Mouse (Mus musculus) cerebellum, adult 9-11 months (tissue): ENCODE data around the gene Ctrb1.
"Not testable (repeated sequence)": the region's sequence is repeated elsewhere in the genome, so short reads cannot be mapped to it uniquely, and the experiment has no call there.

Source experiments
- DNase-seq: peaks from one replicate; pipeline ENCODE4 v3.0.0; 2022

Gene Ctrb1

DNA sequence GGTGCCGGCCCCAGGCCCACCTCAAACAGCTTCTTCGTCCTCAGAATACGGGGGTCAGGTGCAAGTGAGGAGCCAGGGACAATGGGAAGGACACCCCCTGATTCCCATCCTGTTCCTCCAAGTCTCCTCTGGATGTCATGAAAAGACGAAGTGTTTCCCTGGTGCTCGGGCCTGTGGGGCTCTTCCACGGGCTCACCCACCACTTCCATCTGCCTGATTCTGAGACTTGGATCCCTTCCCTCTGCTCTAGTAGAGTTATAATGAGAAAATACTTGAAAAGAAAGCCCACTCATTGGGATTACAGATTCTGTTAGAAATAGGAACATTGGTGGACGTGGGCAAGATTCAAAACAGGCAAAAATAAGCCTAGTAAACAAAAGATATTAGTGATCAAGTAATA is 12.0 kb downstream of the Ctrb1 start:
- DNase-seq: no peak

DNA sequence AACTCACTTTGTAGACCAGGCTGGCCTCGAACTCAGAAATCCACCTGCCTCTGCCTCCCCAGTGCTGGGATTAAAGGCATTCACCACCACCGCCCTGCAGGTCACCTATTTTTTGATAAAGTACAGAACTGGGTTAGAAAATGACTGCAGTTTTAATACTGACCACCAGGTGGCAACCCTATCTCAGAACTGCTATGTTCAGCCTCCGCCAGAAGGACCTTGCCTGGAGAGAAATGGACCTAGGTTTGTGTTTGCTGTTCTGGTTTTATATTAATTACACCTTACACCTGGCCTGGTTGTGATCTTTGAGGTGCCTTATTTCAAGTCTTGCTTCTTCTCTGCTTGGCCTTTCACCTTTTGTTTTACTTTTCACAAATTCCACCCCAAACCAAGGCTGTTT is 12.7 kb downstream of the Ctrb1 start:
- DNase-seq: peak; percentile 63

DNA sequence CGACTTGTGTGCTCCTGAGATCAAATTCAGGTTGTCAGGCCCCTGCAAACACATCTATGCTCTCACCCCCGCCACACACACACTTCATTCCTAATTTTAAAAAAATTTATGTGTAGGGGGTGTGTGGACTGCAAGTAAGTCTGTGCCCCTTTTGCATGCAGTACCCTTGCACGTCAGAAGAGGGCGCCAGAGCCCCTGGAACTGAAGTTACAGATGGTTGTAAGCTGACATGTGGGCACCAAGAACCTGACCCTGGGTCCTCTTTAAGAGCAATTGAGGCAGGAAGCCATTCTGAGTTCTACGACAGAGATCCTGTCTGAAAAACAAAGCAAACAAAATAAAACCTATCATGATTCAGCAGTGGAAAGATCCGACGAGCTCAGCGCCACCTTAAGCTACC is 14.6 kb downstream of the Ctrb1 start:
- DNase-seq: no peak

DNA sequence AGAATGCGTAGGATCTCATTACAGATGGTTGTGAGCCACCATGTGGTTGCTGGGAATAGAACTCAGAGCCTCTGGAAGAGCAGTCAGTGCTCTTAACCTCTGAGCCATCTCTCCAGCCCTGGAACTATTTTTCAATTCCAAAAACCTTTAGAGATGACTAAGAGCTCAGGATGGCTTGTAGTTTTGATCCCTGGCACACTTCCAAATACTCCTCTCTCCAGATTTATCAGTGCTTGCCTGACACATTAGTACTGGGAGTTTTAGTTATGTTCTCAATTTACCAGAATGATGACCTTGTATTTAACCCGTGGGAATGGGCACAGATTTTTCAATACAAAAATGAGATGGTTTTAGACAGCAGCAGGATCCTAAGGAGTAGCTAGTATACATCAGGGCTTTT is 24.1 kb downstream of the Ctrb1 start:
- no peak for DNase-seq

DNA sequence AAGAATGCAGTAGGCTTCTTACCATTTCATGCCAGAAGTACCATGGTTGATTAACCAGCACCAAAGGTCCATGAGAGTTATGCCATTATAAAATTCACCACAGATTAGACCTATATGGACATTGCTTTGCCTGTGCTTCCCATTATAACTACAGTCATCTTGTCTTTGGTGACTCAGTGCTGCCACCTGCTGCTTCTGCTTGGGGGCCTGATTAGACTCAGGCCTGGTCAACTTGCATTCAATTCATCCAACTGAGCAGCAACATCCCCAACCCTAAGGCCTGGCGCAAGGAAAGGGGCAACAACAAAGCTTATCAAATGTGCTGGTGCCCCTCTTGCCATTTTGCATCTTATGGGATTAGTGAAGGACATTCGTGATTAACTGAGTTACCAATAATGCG is 28.3 kb downstream of the Ctrb1 start:
- peak; percentile 69 for DNase-seq

DNA sequence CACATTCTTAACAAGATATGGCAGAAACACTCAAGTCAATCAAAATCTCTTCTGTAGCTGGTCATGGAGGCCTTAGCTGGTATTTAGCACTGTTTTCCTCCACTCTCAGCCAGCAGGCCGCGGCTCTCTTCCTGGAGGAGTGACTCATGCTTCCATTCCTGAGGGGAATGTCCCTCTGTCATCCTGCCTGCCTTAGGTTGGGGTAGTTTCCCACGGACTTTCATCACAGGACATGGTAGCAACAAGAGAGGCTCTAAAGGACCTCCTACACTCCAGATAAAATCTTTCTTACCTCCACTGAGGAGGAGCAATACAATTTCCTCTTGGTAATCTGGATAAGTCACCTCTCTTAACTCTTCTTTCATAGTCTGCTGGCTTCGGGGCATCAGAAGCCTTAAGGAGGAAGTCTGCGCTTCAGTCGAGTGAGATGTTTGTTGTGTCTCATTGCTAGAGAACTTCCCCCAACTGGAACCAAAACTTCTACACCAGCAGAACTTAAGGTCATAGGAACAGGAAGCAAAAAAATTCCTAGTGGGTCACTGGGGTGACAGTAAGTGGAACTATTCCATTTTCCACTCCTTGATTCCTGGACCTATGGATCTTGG is 31.9 kb downstream of the Ctrb1 start:
- DNase-seq: no peak

DNA sequence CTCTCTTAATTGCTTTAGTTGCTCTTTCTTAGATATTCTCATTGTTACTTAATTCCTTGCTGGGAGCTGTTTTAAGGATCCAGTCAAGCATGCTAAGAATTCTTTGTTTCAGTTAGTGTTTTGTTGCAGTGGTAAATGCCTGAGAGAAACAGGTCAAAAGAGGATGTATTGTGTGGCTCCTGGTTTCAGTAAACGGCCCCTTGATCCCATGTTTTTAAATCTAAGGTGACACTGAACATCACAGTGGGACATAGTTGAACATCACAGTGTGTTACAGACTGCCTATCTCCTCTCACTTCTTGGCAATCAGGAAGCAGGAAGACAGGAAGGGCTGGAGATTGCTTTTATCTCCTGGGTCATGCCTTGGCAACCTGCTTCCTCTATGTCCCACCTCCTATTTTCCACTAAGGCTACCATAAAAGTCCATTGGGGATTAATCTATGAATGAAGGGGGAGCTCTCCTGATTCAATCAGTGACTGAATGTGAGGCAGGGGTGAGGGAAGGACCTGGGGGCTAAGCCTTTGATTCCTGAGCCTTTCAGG is 33.4 kb downstream of the Ctrb1 start:
- DNase-seq: no peak

DNA sequence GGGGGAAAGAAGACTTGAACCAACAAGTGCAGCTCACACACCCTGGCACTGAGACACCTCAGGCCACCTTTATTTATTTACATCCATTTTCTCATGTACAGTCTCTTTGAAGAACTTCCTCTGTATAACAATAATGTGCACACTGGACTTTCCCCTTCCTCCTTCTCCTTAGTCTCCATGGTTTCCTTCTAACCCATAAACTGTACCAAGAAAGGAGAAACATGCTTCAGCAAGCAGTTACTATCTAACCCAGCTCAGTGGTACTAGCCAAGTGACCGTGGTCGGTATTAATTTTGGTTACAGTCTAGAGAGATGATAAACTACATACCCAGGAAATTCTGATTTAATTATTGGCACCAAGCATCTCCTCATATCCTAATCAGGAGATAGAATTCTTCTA is 37.3 kb downstream of the Ctrb1 start:
- no peak for DNase-seq

DNA sequence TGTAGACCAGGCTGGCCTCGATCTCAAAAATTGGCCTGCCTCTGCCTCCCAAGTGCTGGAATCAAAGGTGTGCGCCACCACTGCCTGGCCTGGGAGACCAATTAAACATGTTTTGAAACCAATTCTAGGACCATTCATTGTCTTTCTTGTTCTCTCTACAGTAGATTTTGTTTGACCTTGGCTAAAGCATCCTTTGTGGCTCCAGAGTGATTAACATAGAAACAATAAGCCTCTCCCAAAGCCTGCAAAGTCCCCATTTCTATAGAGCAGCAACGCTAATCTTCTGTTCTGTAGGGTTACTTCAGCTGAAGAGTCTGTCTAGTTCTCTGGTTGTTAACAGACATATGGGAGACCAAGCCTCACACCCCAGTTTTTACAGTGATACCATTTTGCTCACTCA is 40.2 kb downstream of the Ctrb1 start:
- DNase-seq: no peak

DNA sequence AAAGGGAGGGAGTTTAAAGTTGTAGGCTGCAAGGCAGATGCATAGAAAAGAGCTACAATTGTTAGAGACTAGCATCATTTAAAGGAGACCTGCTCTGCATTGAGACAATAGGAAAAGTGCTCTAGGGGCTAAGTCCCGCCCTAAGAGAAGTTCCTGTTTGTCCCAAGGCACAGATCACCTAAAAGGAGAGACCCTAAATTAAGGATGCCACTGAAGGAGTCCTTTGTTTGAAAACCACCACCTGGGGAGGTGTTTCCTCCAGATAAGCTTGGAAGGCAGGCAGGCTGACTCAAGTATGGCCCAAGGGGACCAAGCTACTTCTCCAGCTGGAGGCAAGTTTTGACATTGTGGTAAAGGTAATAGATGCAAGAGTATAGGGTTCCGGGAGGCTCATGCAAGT is 42.0 kb downstream of the Ctrb1 start:
- DNase-seq: no peak

DNA sequence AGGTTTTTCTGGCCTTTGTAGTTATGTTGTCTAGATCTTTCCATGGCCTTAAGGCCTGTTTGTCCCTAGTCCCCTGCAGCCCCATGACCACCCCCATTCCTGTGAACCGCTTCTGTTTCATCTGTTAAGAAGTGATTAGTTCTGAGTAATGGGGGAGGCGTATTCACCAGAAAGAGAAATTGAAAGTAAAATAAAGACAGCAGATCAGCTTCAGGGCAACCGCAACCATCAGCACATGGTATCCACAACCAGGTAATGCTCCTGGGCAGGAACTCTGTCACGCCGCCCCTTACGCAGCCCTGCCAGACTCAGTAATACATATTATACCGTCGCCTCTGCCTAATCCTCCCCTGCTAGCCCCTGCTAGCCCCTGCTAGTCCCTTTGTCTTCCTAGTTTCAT is 45.1 kb downstream of the Ctrb1 start:
- DNase-seq: no peak

DNA sequence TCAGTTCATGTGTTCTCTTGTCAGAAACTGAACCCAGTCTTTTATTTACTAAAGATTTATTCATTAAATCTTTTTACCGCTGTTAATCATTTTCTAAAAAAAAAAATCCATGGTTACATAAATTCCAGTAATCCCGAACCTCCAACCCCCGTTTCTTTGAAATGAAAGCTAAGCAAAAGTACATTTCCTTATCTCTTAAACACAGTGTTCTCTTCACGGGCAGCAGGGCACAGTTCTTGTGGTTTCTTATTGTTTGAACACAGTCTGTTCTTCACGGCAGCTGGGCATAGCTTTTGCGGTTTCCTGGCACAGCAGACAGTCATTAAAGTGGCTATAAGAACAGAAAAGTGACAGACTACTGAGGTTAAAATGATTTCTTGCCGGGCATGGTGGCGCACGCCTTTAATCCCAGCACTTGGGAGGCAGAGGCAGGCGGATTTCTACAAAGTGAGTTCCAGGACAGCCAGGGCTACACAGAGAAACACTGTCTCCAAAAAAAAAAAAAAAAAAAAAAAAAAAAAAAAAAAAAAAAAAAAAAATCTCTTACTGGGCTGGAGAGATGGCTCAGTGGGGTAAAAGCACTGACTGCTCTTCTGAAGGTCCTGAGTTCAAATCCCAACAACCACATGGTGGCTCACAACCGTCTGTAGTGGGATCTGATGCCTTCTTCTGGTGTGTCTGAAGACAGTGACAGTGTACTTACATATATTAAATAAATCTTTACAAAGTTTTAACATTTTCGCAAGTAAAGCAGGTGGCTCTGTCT is 46.3 kb downstream of the Ctrb1 start:
- DNase-seq: not testable (repeated sequence)

DNA sequence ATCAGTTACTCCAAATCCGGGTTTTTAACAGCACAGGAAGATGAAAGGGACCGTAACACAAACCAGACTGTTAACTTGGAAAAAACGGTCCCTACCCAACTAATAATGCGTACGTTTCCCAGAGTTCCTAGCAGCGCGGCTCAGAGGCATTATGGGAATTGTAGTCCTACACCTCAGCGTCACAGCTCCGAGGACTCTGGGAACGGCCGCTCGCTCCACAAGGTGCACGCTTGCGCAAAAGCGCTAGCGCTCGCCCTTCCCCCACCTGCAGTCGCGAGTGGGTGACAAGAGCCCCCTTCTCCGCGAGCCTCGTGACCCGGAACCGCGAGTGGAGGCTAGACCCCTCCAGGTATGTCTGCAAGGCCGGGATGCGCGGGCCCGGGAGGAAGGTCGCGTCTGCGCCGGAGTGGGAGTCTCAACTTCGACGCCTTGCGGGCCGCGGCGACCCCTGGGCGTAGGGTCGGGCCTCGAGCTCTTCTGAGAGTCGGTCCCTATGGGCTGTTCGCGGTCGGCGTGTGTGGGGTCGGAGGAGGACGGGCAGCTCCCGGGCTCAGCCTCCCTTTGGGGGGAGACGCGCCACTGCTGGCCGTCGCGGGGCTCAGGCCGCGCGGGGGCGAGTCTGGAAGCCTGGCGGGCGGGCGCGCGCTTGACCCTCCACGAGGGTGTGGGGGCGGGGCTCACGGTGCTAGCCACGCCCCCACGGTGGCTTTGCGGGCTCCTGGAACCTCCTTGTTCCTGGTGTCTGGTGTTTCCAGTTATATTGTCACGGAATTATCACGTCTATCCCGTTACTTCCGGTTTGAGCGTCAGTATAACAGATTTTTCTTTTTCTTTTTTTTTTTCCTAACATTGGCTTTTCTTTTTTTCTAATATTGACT is 47.3 kb downstream of the Ctrb1 start, which contains the start of gene Zfp1:
Zfp1 (plus strand) TSS at position 138 of the 878 bp plus-strand sequence.
- peak; percentile 95 for DNase-seq

DNA sequence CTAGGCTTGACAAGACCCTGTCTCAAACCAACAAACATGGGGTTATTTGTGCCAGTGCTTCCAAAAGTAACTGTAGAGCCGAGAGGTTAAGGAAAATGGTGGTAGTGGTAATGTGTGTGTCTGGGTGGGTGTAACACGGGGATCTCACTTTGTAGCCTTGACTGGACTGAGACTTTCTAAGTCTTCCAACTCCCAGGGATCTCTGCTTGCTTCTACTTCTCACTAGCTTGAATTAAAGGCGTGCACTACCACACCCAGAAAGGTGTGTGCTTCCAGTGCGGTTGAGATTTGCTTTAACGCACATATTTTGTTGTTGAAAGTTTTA is 47.9 kb downstream of the Ctrb1 start:
- DNase-seq: no peak

DNA sequence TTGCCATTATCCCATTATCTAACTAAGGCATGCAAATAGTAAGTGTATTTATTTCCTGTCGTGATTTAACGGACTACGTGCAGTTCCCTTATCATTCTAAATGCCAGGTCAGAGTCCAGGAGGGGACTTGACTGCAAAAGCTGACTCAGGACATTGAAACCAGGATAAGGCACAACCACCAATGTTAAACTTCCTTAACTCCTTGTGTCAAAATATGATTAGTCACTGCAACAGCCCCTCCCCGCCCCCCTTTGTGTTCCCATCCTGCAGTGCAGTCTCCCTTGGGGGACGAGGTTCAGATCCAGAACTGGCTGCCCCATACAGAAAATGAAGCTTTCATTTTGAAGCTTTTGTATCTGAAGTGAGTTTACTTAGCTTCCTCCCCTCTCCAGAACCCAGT is 48.3 kb downstream of the Ctrb1 start:
- no peak for DNase-seq

DNA sequence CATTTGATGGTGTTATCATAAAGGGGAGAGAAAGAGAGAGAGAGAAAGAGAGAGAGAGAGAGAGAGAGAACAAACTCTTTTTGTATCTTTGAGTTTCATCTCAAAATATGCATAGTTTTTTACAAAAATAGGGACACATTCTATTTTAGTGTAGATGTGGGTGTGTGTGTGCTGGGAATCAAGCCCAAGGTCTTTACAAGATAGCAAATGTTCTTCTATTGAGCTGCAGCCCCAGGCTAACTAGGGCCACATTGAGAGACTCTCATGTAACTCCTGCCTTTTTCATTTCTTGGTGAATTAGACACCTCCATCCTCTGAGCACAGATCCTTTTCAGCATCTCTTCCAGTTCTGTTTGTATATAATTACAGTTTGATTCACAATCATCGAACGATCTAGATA is 49.7 kb downstream of the Ctrb1 start:
- DNase-seq: no peak

DNA sequence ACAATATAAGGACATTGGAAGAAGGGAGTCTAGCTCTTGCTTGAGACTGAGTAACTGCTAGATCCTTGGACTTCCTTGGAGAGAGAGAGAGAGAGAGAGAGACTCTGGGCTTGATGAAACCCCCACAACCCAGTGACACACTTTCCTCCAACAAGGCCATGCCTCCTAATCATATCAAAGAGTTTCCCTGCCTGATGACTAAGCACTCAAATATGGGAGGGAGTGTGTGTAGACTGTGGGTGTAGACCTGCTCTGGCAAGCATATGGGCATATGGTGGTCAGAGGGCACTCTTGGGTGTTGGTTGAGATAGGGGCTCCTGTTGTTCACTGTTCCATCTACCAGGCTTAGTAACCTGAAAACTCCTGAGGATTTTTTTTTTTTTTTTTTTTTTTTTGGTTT is 52.7 kb downstream of the Ctrb1 start:
- no peak for DNase-seq
